Mouse (Mus musculus): ENCODE measurements around the gene Nup214.

DNA sequence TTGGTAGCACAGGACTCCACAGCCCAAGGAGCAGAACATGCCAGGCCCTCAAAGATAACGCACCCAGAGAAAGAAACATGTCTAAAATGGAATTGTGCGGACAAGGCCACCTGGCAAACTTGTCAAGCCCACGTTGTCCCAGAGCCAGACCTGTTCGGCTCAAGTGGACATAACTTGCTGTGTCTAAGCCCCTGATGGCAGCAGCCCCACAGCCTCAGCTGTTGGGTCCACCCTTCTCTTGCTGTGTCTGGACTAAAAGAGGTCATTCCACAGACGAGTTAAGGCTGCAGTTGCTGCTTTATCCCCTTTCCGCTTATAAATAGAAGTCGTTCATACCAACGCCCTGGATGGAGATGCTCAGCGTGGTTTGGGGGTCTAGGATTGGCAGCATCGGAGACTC is 82.3 kb downstream of the Nup214 start:
- no peak for TF ChIP-seq CTCF (IDR thresholded peaks at IDR 0.05; ENCODE audit: low read depth, low read length)
- TF ChIP-seq EP300 (IDR thresholded peaks at IDR 0.05; ENCODE audit: insufficient read depth, low read depth, low read length): no peak
- TF ChIP-seq POLR2A (IDR thresholded peaks at IDR 0.05; ENCODE audit: insufficient read depth, low read length): no peak

Data from ES-Bruce4 (cell line).